Mouse (Mus musculus) myocyte (in vitro differentiated cells): ENCODE measurements around the gene Nhlrc4.

Experiments
- POLR2A ChIP-seq: IDR thresholded peaks from one replicate; pipeline ENCODE4 v1.6.1; 2011; ENCODE audit warnings: low read depth, mild to moderate bottlenecking, control low read depth, moderate library complexity; ENCODE audit not compliant: insufficient read length
- REST ChIP-seq: IDR thresholded peaks from one replicate; pipeline ENCODE4 v1.6.1; 2011; ENCODE audit warnings: mild to moderate bottlenecking, control low read depth, moderate library complexity; ENCODE audit not compliant: insufficient read depth, insufficient read length
- USF1 ChIP-seq: IDR thresholded peaks from one replicate; pipeline ENCODE4 v1.6.1; 2011; ENCODE audit warnings: low read depth, mild to moderate bottlenecking, control low read depth, moderate library complexity

DNA sequence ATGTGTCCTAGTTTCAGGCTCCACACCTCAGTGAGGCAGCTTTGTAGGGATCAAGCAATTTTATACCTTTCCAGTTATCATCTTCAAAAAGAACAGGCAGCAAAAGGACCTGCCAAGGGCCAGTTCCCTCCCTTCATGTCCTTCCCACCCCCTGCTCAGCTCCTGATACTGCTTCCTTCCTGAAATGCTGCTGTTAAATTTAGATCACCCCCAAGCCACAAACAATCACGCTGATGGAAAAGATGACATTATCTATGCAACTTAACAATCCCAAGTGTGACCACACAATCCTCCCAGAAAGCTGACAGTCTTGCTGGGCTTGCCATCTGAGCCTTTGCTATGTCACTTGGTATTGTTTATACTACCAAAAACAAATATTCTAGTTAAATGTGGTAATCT is 30.9 kb downstream of the Nhlrc4 start:
- TF ChIP-seq POLR2A (no peak), REST (no peak), USF1 (no peak)
